10 mouse cellular contexts compared by ENCODE assay signal in the genomic region with DNA sequence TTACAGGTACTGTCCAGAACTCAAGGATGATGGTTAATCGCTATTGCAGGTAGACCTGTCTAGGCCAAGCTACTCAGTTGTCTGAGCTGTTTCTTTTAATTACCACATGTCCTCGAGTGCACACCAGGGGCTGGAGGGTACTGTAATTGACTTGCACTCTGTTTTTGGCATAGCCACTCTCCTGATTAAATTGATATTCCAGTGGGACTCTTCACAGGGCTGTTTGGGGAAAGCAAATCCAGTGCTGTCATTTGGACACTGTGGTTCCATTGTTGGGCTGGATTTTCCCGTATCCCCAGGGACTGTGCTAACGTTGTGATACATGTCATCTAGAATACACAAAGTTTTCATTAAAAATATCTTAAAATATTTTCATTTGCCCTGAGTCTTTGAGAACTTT. TPM values are rescaled to one million over a fixed set of nuclear protein-coding genes. Genes with fewer than 3 reads are reported as not detected.
DNase-seq lines count a peak whose midpoint lies in the region; ATAC-seq and TF ChIP-seq lines count a peak whose summit lies in the region.
"Had no signal": no experiment of that assay in that cellular context is flagged by ENCODE, and none has a peak within 500 bp of the region (broad histone marks: within the 10 kb centered on the region; RNA-seq: fewer than 3 reads in every experiment).

No protein-coding gene starts in this region.

- peak overlapping the region; percentile 94; the same call in 1 of the 2 replicates for H3K4me3 ChIP-seq in forebrain, embryonic 10.5 days
- no peak overlapping the region for H3K4me3 ChIP-seq in forebrain, embryonic 11.5 days (ENCODE audit: low read depth, low read length)
- 0 out of 2 replicates have a peak overlapping the region, but pooled peaks have one; percentile 90 for H3K4me3 ChIP-seq in lung, embryonic 14.5 days (ENCODE audit: low read depth, low read length)
- H3K4me3 ChIP-seq in hindbrain, embryonic 16.5 days (ENCODE audit: low read length) = 0 out of 2 replicates have a peak overlapping the region, but pooled peaks have one; percentile 13
- peak overlapping the region; percentile 90 for H3K4me3 ChIP-seq in neural tube, embryonic 13.5 days

- no peaks in the 10 kb centered on the region for H3K36me3 ChIP-seq in forebrain, embryonic 10.5 days (replicated peaks)
- no peaks in the 10 kb centered on the region for H3K36me3 ChIP-seq in forebrain, embryonic 11.5 days (ENCODE audit: control insufficient read depth, insufficient read depth, low read length)
- no peaks in the 10 kb centered on the region for H3K36me3 ChIP-seq in lung, embryonic 14.5 days (ENCODE audit: insufficient read depth)
- no peaks in the 10 kb centered on the region for H3K36me3 ChIP-seq in hindbrain, embryonic 16.5 days (ENCODE audit: control insufficient read depth, insufficient read depth, low read length)
- H3K36me3 ChIP-seq in neural tube, embryonic 13.5 days = no peaks in the 10 kb centered on the region

- no peak overlapping the region for H3K27ac ChIP-seq in forebrain, embryonic 10.5 days
- no peak overlapping the region for H3K27ac ChIP-seq in forebrain, embryonic 11.5 days (ENCODE audit: low read depth, low read length)
- no peak overlapping the region for H3K27ac ChIP-seq in lung, embryonic 14.5 days (ENCODE audit: low read depth)
- no peak overlapping the region for H3K27ac ChIP-seq in hindbrain, embryonic 16.5 days (ENCODE audit: low read depth, low read length)
- no peak overlapping the region for H3K27ac ChIP-seq in neural tube, embryonic 13.5 days (replicated peaks)
- H3K27ac ChIP-seq: heart, adult 2 months had no signal

- no peak overlapping the region for H3K4me2 ChIP-seq in forebrain, embryonic 11.5 days (ENCODE audit: low read depth, low read length, severe bottlenecking)
- H3K4me2 ChIP-seq in lung, embryonic 14.5 days = peak overlapping the region; percentile 73
- peak overlapping the region; percentile 77 for H3K4me2 ChIP-seq in hindbrain, embryonic 16.5 days (ENCODE audit: low read length)
- H3K4me2 ChIP-seq in neural tube, embryonic 13.5 days = peak overlapping the region; percentile 73

- 85% methylated on average over 4 of the region's 4 CpGs for WGBS in forebrain, embryonic 10.5 days
- WGBS in forebrain, embryonic 11.5 days = 77% methylated on average over 4 of the region's 4 CpGs
- WGBS in lung, embryonic 14.5 days = 74% methylated on average over 4 of the region's 4 CpGs
- 36% methylated on average over 4 of the region's 4 CpGs for WGBS in hindbrain, embryonic 16.5 days
- WGBS in neural tube, embryonic 13.5 days = 51% methylated on average over 4 of the region's 4 CpGs

- no peak for TF ChIP-seq CTCF in lung, embryonic 14.5 days (IDR thresholded peaks at IDR 0.05; ENCODE audit: low read depth)

- H3K27me3 ChIP-seq in forebrain, embryonic 10.5 days (ENCODE audit: poor library complexity, severe bottlenecking) = no peaks in the 10 kb centered on the region
- H3K27me3 ChIP-seq in forebrain, embryonic 11.5 days (ENCODE audit: control insufficient read depth, insufficient read depth, low read length) = no peaks in the 10 kb centered on the region
- H3K27me3 ChIP-seq in lung, embryonic 14.5 days (ENCODE audit: insufficient read depth, low read length) = no peaks in the 10 kb centered on the region
- no peaks in the 10 kb centered on the region for H3K27me3 ChIP-seq in hindbrain, embryonic 16.5 days (replicated peaks; ENCODE audit: control insufficient read depth, insufficient read depth, low read length)
- no peaks in the 10 kb centered on the region for H3K27me3 ChIP-seq in neural tube, embryonic 13.5 days

- DNase-seq in forebrain, embryonic 10.5 days (ENCODE audit: extremely low spot score, low spot score) = no peak
- no peak for DNase-seq in forebrain, embryonic 11.5 days (ENCODE audit: low spot score)
- no peak for DNase-seq in lung, embryonic 14.5 days
- no peak for DNase-seq in lung, postnatal 4 days
- no peak for DNase-seq in embryo, embryonic 9.5 days (ENCODE audit: extremely low spot score)
- DNase-seq in left cerebral cortex, adult 9 months (ENCODE audit: low spot score in 2 of 2) = no peak
- DNase-seq: B cell, adult 2 months; heart, adult 2 months had no signal

- ATAC-seq in forebrain, embryonic 11.5 days (replicated peaks; ENCODE audit: low FRiP score) = no peak
- ATAC-seq in lung, embryonic 14.5 days (ENCODE audit: insufficient read depth) = no peak
- no peak for ATAC-seq in hindbrain, embryonic 16.5 days
- ATAC-seq in neural tube, embryonic 13.5 days (ENCODE audit: low read depth) = no peak

- peaks cover 25% of the 10 kb centered on the region for H3K4me1 ChIP-seq in forebrain, embryonic 10.5 days
- H3K4me1 ChIP-seq in forebrain, embryonic 11.5 days (replicated peaks; ENCODE audit: control insufficient read depth, insufficient read depth, low read length) = peaks cover 8% of the 10 kb centered on the region
- 0 out of 2 replicates have a peak, but pooled peaks cover 5% of the 10 kb centered on the region for H3K4me1 ChIP-seq in lung, embryonic 14.5 days (ENCODE audit: insufficient read depth)
- peaks cover 14% of the 10 kb centered on the region for H3K4me1 ChIP-seq in hindbrain, embryonic 16.5 days (ENCODE audit: control insufficient read depth, insufficient read depth, low read depth, low read length)
- H3K4me1 ChIP-seq in neural tube, embryonic 13.5 days (replicated peaks) = peaks cover 36% of the 10 kb centered on the region

- H3K9me3 ChIP-seq in forebrain, embryonic 10.5 days = no peaks in the 10 kb centered on the region
- H3K9me3 ChIP-seq in forebrain, embryonic 11.5 days (ENCODE audit: control insufficient read depth, low read length) = no peaks in the 10 kb centered on the region
- no peaks in the 10 kb centered on the region for H3K9me3 ChIP-seq in lung, embryonic 14.5 days (ENCODE audit: low read depth, low read length)
- H3K9me3 ChIP-seq in hindbrain, embryonic 16.5 days (ENCODE audit: control insufficient read depth, low read length) = no peaks in the 10 kb centered on the region
- H3K9me3 ChIP-seq in neural tube, embryonic 13.5 days = no peaks in the 10 kb centered on the region

- H3K9ac ChIP-seq in forebrain, embryonic 11.5 days (ENCODE audit: low read length) = no peak overlapping the region
- no peak overlapping the region for H3K9ac ChIP-seq in lung, embryonic 14.5 days
- H3K9ac ChIP-seq in hindbrain, embryonic 16.5 days (ENCODE audit: low read depth, low read length) = no peak overlapping the region
- no peak overlapping the region; the same call in 1 of the 2 replicates for H3K9ac ChIP-seq in neural tube, embryonic 13.5 days

RNA-seq across cellular contexts. Expression of gene Cdk19, which starts 11.8 kb away (rescaled TPM):
- 3.8 and 4.7 TPM in 2 replicates for polyA plus RNA-seq in forebrain, embryonic 10.5 days (2016; fragmentation: Nextera tagmentation; extraction: Ambion mirVana)
- polyA plus RNA-seq in forebrain, embryonic 11.5 days (2014; fragmentation: Nextera tagmentation; extraction: Ambion mirVana) = 8.0 and 9.4 TPM in 2 replicates
- 10.6 and 11.6 TPM in 2 replicates for polyA plus RNA-seq in lung, embryonic 14.5 days (2014; fragmentation: Nextera tagmentation; extraction: Ambion mirVana)
- polyA plus RNA-seq in hindbrain, embryonic 16.5 days (2015; fragmentation: Nextera tagmentation; extraction: Ambion mirVana) = 9.6 and 11.0 TPM in 2 replicates
- 11.1 and 12.5 TPM in 2 replicates for polyA plus RNA-seq in neural tube, embryonic 13.5 days (2015; fragmentation: Nextera tagmentation; extraction: Ambion mirVana)

RNA-seq across cellular contexts. Expression of gene Amd1, which starts 49.2 kb away (rescaled TPM):
- polyA plus RNA-seq in forebrain, embryonic 10.5 days (2016; fragmentation: Nextera tagmentation; extraction: Ambion mirVana) = 93.7 and 96.8 TPM in 2 replicates
- polyA plus RNA-seq in forebrain, embryonic 11.5 days (2014; fragmentation: Nextera tagmentation; extraction: Ambion mirVana) = 94.8 and 108 TPM in 2 replicates
- polyA plus RNA-seq in lung, embryonic 14.5 days (2014; fragmentation: Nextera tagmentation; extraction: Ambion mirVana) = 78.7 and 82.0 TPM in 2 replicates
- polyA plus RNA-seq in hindbrain, embryonic 16.5 days (2015; fragmentation: Nextera tagmentation; extraction: Ambion mirVana) = 35.5 and 40.4 TPM in 2 replicates
- 40.6 and 44.4 TPM in 2 replicates for polyA plus RNA-seq in neural tube, embryonic 13.5 days (2015; fragmentation: Nextera tagmentation; extraction: Ambion mirVana)
